Mouse (Mus musculus) adrenal gland, postnatal 36 days (tissue): ENCODE results near the gene Dnaja3. TPM values are rescaled to one million over a fixed set of nuclear protein-coding genes. Genes with fewer than 3 reads are reported as not detected.
A peak's percentile ranks its signal among the peaks of the same experiment; 100 is the strongest.

Source experiments
- DNase-seq, 2 experiments: peaks; one replicate each; pipeline ENCODE4 v3.0.0; 2021; ENCODE audit warnings: mixed read lengths in 1 of 2
- total RNA-seq, 2 experiments: library from RNA; stranded (reverse); gene quantifications; 2 replicates each; pipeline ENCODE4 v1.2.3; 2021

Gene Dnaja3
- total RNA-seq, 2 experiments from 2014 or later: 118 to 143 TPM

DNA sequence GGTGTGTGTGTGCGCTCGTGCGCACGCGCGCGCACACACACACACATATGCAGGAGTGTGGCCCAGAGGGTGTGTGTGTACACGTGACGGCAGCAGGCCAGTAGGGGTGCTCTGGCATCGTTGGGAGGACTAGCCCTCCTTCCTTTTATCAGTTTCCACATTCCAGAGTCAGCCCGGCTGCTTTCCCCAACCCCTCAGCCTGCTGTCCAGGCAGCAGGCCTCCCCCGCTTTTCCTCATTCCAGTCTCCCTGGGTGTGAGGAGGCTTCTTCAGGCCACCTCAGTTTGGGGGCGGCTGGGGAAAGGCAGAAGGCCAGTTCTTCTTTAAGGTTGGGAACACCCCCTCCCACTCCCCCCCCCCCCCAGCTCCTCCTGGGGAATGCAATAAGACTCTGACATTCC is 2.4 kb downstream of the Dnaja3 start:
- peak in 1 of 2 experiments; percentile 30 for DNase-seq

GRCm38 (mm10) chr16:4642937-4643336 is 3.1 kb downstream of the Dnaja3 start:
- no peak for DNase-seq

DNA sequence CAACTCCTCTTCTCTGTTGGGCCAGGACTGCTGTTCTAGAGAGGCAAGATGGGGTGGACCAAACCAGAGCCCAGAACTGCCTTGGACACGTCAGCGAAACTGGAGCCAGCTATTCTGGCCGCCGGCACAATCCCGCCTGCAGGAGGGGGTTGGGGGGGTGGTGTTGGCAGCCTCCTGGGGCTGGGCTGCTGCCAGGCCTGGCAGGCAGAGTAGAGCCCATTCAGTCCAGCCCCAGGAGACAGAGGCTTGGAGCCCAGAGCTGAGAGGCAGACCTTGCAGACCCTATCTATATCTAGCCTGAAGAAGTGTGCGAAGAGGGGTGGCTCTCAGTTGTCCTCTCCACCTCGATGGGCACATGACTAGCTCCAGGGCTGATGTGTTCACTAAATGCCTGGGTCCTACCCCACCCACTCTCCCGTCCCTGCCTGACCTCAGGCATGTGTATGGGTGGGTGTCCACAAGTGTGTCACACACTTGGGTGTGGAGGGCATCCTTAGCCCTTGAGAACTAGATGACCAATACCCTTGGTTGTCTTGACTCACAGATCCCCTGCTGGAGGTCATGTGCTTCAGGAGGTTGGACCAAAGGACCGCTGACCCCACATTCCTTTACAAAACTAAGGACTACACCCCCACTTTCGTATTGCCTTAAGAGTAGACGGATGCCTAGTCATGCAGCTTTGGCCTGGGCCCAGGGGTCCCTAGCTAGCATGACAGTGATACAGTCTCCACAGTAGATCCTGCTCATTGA is 4.1 kb downstream of the Dnaja3 start:
- DNase-seq: peak; percentile 90 to 91

GRCm38 (mm10) chr16:4645867-4646266 is 6.1 kb downstream of the Dnaja3 start:
- DNase-seq: no peak

DNA sequence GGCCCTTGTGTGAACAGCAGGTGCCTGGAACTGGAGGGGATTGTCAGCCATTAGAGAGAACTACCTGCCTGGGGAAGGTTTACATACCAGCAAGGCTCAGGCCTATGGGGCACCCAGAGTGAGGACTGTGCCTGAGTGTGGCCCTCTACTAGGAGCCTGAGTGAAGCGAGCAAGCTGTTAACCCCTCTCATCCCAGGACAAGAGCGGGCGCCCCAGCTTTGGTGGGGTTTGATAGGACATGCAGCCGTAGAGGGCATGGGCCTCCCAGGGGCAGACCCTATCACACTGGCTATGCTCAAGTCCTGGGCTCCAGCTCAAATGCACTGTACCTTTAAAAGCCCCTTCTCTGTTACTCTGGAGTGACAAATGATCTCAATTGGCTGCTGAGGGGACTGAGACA is 7.0 kb downstream of the Dnaja3 start:
- no peak for DNase-seq

- DNase-seq: peak; percentile 61 to 74
Measured at GRCm38 (mm10) chr16:4647651-4648141, 7.9 kb downstream of the Dnaja3 start.

DNA sequence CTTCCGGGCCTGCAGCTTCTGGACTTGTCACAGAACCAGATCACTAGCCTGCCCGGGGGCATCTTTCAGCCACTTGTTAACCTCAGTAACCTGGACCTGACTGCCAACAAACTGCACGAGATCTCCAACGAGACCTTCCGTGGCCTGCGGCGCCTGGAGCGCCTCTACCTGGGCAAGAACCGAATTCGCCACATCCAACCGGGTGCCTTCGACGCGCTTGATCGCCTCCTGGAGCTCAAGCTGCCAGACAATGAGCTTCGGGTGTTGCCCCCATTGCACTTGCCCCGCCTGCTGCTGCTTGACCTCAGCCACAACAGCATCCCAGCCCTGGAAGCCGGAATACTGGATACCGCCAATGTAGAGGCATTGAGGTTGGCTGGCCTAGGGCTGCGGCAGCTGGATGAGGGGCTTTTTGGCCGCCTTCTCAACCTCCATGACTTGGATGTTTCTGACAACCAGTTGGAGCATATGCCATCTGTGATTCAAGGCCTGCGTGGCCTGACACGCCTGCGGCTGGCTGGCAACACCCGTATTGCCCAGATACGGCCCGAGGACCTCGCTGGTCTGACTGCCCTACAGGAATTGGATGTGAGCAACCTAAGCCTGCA is 8.7 kb downstream of the Dnaja3 start:
- no peak for DNase-seq

DNA sequence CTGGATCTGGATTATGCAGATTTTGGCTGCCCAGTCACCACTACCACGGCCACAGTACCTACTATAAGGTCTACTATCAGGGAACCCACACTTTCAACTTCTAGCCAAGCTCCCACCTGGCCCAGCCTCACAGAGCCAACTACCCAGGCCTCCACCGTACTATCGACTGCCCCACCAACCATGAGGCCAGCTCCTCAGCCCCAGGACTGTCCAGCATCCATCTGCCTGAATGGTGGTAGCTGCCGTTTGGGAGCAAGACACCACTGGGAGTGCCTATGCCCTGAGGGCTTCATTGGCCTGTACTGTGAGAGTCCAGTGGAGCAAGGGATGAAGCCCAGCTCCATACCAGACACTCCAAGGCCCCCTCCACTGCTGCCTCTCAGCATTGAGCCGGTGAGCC is 9.4 kb downstream of the Dnaja3 start:
- no peak for DNase-seq

DNA sequence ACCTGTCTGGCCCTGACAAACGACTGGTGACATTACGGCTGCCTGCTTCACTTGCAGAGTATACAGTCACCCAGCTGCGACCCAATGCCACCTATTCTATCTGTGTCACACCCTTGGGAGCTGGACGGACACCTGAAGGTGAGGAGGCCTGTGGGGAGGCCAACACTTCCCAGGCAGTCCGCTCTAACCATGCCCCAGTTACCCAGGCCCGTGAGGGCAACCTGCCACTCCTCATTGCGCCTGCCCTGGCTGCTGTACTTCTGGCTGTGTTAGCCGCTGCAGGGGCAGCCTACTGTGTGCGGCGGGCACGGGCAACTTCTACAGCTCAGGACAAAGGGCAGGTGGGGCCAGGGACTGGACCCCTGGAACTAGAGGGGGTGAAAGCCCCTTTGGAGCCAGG is 9.9 kb downstream of the Dnaja3 start:
- DNase-seq: no peak

DNA sequence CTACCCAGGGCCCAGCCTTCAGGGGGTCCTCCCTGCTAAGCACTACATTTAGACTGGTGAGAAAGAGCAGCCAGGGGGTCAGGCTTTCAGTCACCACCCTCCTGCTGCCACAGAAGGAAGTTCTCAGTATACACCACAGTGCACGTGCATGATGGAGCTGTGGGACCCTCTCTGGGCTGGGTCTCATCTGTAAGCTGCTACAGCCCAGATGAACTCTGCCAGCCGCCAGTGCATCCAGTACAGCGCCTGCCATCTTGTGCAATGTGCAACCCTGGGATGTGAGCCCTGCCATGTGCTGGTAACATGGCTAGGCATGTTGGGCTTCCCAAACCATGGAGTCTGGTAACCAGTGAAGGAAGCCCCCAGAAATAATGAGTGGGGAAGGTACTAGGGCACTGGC is 10.4 kb downstream of the Dnaja3 start:
- DNase-seq: no peak

- no peak for DNase-seq
Measured at GRCm38 (mm10) chr16:4651081-4651480, 11.3 kb downstream of the Dnaja3 start.

GRCm38 (mm10) chr16:4651624-4652023 is 11.8 kb downstream of the Dnaja3 start:
- no peak for DNase-seq

DNA sequence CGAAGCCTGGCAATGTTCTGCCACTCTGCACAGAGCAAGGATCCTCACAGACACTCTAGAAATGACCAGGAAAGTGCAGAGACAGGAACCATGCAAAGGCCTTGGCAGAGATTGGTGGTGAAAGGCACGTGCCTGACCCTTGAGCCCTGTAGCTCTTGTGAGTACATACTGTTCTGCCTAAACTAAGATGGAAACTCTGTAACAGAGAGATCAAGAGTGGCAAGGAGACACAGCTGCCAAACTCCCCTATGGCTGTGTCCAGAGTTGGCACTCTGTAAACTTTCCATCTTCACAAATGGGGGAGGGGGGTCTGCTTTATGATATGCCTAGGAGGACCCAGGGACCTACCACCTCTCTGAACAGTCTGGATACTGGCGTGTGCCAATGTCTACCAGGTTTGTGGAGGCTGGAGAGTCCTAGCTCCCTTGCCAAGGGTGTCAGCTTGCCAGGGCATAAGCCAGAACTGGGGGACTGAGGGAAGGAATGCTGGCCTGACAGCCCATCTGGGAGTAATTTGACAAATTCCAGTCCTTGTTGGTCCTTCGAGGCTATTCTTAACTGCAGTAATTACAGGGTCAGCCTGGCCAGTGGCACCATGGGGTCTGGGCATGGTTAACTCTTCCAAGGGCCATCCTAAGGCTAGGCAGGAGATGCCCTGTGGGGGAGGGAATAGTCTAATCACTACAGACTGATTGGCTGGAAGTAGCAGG is 13.1 kb downstream of the Dnaja3 start:
- no peak for DNase-seq

- DNase-seq: no peak
Measured at GRCm38 (mm10) chr16:4654706-4655105, 14.9 kb downstream of the Dnaja3 start.

DNA sequence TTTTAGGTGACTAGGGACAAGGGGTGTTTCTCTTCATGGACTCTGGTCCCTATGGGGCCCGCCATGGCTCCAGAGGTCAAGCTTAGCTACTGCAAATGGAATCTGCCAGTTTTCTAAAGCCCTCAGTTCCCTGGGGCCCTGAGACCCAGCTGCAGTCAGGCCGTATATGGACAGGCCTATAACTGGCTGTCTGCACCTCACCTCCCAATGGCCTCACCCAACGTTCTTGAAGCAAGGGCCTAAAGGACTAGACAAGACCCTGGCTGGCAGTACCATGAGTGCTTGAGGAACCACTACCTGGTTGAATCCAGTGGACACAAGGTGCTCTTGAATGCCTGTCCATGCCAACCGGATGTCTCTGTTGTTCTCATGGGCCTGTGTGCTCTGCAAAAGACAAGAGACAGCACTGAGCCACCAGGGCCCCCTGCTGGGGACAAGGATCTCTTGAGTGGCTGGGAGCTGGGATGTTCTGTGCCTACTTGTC is 15.5 kb downstream of the Dnaja3 start:
- peak; percentile 39 to 62 for DNase-seq

DNA sequence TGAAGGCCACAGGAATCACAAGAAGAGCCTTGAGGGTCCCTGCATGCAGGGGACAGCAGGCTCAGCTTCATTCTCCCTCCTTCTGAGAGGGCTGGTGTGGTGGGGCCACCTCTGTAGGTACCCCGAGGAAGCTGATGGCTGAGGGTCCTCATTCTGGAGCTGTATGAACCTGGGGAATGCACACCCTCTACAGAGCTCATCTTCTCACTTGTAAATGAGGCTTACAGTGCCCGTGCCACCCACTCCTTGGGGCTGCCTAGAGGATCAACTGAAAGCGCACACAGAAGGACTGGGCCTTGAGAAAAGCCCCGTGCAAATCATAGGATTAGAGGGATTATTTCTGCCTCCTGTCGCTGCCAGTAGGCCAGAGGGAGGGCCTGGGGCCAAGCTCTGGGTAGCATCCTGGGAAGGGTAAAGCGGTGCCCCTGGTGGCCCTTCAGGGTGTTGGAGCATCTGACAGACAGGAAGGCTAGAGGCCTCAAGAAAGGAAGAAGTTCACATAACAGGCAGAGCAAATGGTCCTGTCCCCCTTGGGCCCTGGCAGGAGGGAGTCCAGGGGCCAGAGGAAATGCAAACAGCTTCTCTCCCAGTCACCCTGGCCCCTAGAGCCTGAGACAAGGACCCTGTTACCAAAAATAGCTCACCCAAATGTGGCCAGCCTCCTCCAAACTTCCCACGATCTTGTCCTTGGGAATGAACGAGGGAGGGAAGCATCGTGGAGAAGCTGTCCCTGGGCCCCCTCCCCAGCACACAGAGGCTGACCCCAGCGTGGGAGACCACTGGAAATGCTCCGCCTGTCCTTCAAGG is 16.2 kb downstream of the Dnaja3 start:
- DNase-seq: no peak

- DNase-seq: no peak
Measured at GRCm38 (mm10) chr16:4656571-4657081, 16.8 kb downstream of the Dnaja3 start.

GRCm38 (mm10) chr16:4658781-4659245 is 19.0 kb downstream of the Dnaja3 start:
- no peak for DNase-seq

GRCm38 (mm10) chr16:4659326-4659725 is 19.5 kb downstream of the Dnaja3 start:
- DNase-seq: no peak

- no peak for DNase-seq
Measured at GRCm38 (mm10) chr16:4661605-4662004, 21.8 kb downstream of the Dnaja3 start.

- DNase-seq: no peak
Measured at GRCm38 (mm10) chr16:4663806-4664205, 24.0 kb downstream of the Dnaja3 start.

GRCm38 (mm10) chr16:4665726-4666125 is 25.9 kb downstream of the Dnaja3 start:
- DNase-seq: no peak
